Mouse (Mus musculus) kidney, postnatal 0 days (tissue): Measurements from ENCODE around the gene Pyroxd1. TPM values are rescaled to one million over a fixed set of nuclear protein-coding genes. Genes with fewer than 3 reads are reported as not detected.
"Not testable (repeated sequence)": the region's sequence is repeated elsewhere in the genome, so short reads cannot be mapped to it uniquely, and the experiment has no call there.

Source experiments
- ATAC-seq: fragments of 200-750 bp; cut with Nextera tagmentation; replicated peaks from 2 replicates; pipeline ENCODE4 v1.8.0; 2017; ENCODE audit warnings: low read depth, moderate number of reproducible peaks, moderate TSS enrichment, moderate library complexity; ENCODE audit not compliant: low FRiP score
- DNase-seq: peaks from one replicate; pipeline ENCODE4 v3.0.0-alpha.2; 2016; ENCODE audit warnings: low spot score
- H3K27ac ChIP-seq: fragments of 300-500 bp; sonication (generic); 2 replicates; pipeline ENCODE4 v1.5.1; 2014; ENCODE audit warnings: mild to moderate bottlenecking
- H3K27me3 ChIP-seq: fragments of 300-500 bp; sonication (generic); 2 replicates; pipeline ENCODE4 v1.6.1; 2014; ENCODE audit warnings: low read length, mixed read lengths; ENCODE audit not compliant: insufficient read depth
- H3K36me3 ChIP-seq: fragments of 300-500 bp; sonication (generic); 2 replicates; pipeline ENCODE4 v1.6.1; 2014; ENCODE audit warnings: low read length, mixed read lengths; ENCODE audit not compliant: insufficient read depth
- H3K4me1 ChIP-seq: fragments of 300-500 bp; sonication (generic); replicated peaks from 2 replicates; pipeline ENCODE4 v1.6.1; 2014; ENCODE audit warnings: antibody characterized with exemption, low read length, mixed read lengths; ENCODE audit not compliant: insufficient read depth
- H3K4me2 ChIP-seq: fragments of 300-500 bp; sonication (generic); 2 replicates; pipeline ENCODE4 v1.6.1; 2014; ENCODE audit warnings: mild to moderate bottlenecking, low read length, moderate library complexity, mixed read lengths
- H3K4me3 ChIP-seq: fragments of 300-500 bp; sonication (generic); replicated peaks from 2 replicates; pipeline ENCODE4 v1.5.1; 2014; ENCODE audit warnings: low read depth, low read length
- H3K9ac ChIP-seq: fragments of 300-500 bp; sonication (generic); 2 replicates; pipeline ENCODE4 v1.6.1; 2014; ENCODE audit warnings: low read depth, low read length
- H3K9me3 ChIP-seq: fragments of 300-500 bp; sonication (generic); replicated peaks from 2 replicates; pipeline ENCODE4 v1.6.1; 2016; ENCODE audit warnings: low read length, inconsistent platforms, mixed read lengths
- CTCF ChIP-seq: IDR thresholded peaks from 2 replicates; pipeline ENCODE4 v1.5.1; 2016; ENCODE audit warnings: antibody characterized with exemption, low read depth, mild to moderate bottlenecking, moderate library complexity
- WGBS: fragments of 180-500 bp; shearing (Covaris S2); extraction: QIAGEN DNeasy Blood & Tissue Kit; methylation state at CpG from one replicate; pipeline ENCODE4 v1.1.7; 2014; 5-methylcytosine and 5-hydroxymethylcytosine counted together
- polyA plus RNA-seq: library from polyadenylated mRNA; unstranded; fragments of >200 nt; fragmentation: Nextera tagmentation; extraction: Ambion mirVana; gene quantifications from 2 replicates; pipeline ENCODE4 v1.2.1, GENCODE M21; 2015

Pyroxd1 gene
- polyA plus RNA-seq, 1 experiment from 2014 or later: 21.1 TPM

GRCm38 (mm10) chr6:142347431-142348385 lies 2.3 kb downstream of the Pyroxd1 start:
- TF ChIP-seq CTCF: no peak
- no peak overlapping the region for H3K4me3 ChIP-seq
- H3K4me2 ChIP-seq: no peak overlapping the region
- ATAC-seq (no peak; the same call in 1 of the 2 replicates), DNase-seq (peak; percentile 3)
- peaks cover 21% of the 10 kb centered on the region for H3K36me3 ChIP-seq
- H3K4me1 ChIP-seq: peaks cover 9% of the 10 kb centered on the region
- 76% methylated on average over 11 of the region's 11 CpGs for WGBS
- H3K9me3 ChIP-seq: no peaks in the 10 kb centered on the region
- no peak overlapping the region for H3K9ac ChIP-seq
- no peaks in the 10 kb centered on the region for H3K27me3 ChIP-seq
- H3K27ac ChIP-seq: 0 out of 2 replicates have a peak overlapping the region, but pooled peaks have one; percentile 25

- ATAC-seq: not testable (repeated sequence)
- peaks cover 47% of the 10 kb centered on the region for H3K36me3 ChIP-seq
Observed at GRCm38 (mm10) chr6:142352099-142352498, 6.6 kb downstream of the Pyroxd1 start.

GRCm38 (mm10) chr6:142357106-142357505 lies 11.7 kb downstream of the Pyroxd1 start:
- no peak for DNase-seq
- Histone ChIP-seq H3K27ac (no peak overlapping the region), H3K36me3 (peaks cover 56% of the 10 kb centered on the region), H3K9ac (no peak overlapping the region), H3K4me2 (no peak overlapping the region), H3K27me3 (no peaks in the 10 kb centered on the region), H3K4me3 (no peak overlapping the region), H3K9me3 (no peaks in the 10 kb centered on the region), H3K4me1 (no peaks in the 10 kb centered on the region)
- WGBS: 81% methylated on average over 7 of the region's 7 CpGs
- no peak for TF ChIP-seq CTCF
- no peak for ATAC-seq

More at GRCm38 (mm10) chr6:142352099-142352498, 6.6 kb downstream of the Pyroxd1 start:
- not testable (repeated sequence) for H3K4me2 ChIP-seq, DNase-seq, H3K9ac ChIP-seq, H3K4me1 ChIP-seq, H3K27ac ChIP-seq, H3K4me3 ChIP-seq, H3K27me3 ChIP-seq, H3K9me3 ChIP-seq
- 89% methylated on average over 3 of the region's 3 CpGs for WGBS

GRCm38 (mm10) chr6:142362036-142362435 lies 16.6 kb downstream of the Pyroxd1 start:
- 90% methylated on average over 6 of the region's 6 CpGs for whole genome bisulfite sequencing
- peaks cover 44% of the 10 kb centered on the region for H3K36me3 ChIP-seq

GRCm38 (mm10) chr6:142363019-142363576 lies 17.6 kb downstream of the Pyroxd1 start:
- DNase-seq (peak; percentile 27), ATAC-seq (no peak)
- H3K4me3 ChIP-seq: no peak overlapping the region
- 72% methylated on average over 9 of the region's 9 CpGs for WGBS
- H3K4me1 ChIP-seq: no peaks in the 10 kb centered on the region
- peak; percentile 57 for TF ChIP-seq CTCF
- no peak overlapping the region for H3K9ac ChIP-seq
- H3K9me3 ChIP-seq: no peaks in the 10 kb centered on the region
- no peak overlapping the region for H3K27ac ChIP-seq
- H3K27me3 ChIP-seq: no peaks in the 10 kb centered on the region
- no peak overlapping the region for H3K4me2 ChIP-seq
- peaks cover 43% of the 10 kb centered on the region for H3K36me3 ChIP-seq

More at GRCm38 (mm10) chr6:142362036-142362435, 16.6 kb downstream of the Pyroxd1 start:
- Histone ChIP-seq H3K27ac (no peak overlapping the region), H3K9me3 (no peaks in the 10 kb centered on the region), H3K4me2 (no peak overlapping the region), H3K27me3 (no peaks in the 10 kb centered on the region), H3K4me3 (no peak overlapping the region), H3K4me1 (no peaks in the 10 kb centered on the region), H3K9ac (no peak overlapping the region)
- ATAC-seq: no peak
- no peak for DNase-seq
- TF ChIP-seq CTCF: no peak

GRCm38 (mm10) chr6:142365742-142366472 lies 20.5 kb downstream of the Pyroxd1 start:
- H3K36me3 ChIP-seq: peaks cover 30% of the 10 kb centered on the region; the same call in 1 of the 2 replicates
- peak; percentile 51 for DNase-seq
- peak; percentile 79 for ATAC-seq
- no peak overlapping the region for H3K27ac ChIP-seq
- no peak overlapping the region for H3K9ac ChIP-seq
- no peak overlapping the region for H3K4me2 ChIP-seq
- no peak overlapping the region for H3K4me3 ChIP-seq
- WGBS: 48% methylated on average over 8 of the region's 8 CpGs
- H3K4me1 ChIP-seq: no peaks in the 10 kb centered on the region
- no peaks in the 10 kb centered on the region for H3K9me3 ChIP-seq
- H3K27me3 ChIP-seq: no peaks in the 10 kb centered on the region
- no peak for TF ChIP-seq CTCF
